Mouse (Mus musculus) urinary bladder, postnatal 14 days (tissue): ENCODE measurements at regions not wholly inside any gene's neighbourhood (a gene's known extent, or its start where the extent isn't known, plus 50 kb on each side); places are given as distances from the start of the nearest gene placed in this dataset.

Source experiments
- DNase-seq: peaks from one replicate; pipeline ENCODE4 v3.0.0; 2021; ENCODE audit warnings: low spot score

GRCm38 (mm10) chr1:35580474-35580873, 487.7 kb upstream of the Hs6st1 start:
- DNase-seq = no peak

- no peak for DNase-seq
Observed at GRCm38 (mm10) chr1:35587900-35588299, 480.3 kb upstream of the Hs6st1 start.

- DNase-seq = no peak
Observed at GRCm38 (mm10) chr1:35588939-35589338, 479.3 kb upstream of the Hs6st1 start.

- no peak for DNase-seq
Observed at GRCm38 (mm10) chr1:35600847-35601246, 467.4 kb upstream of the Hs6st1 start.

- DNase-seq = no peak
Observed at GRCm38 (mm10) chr1:35615131-35615530, 453.1 kb upstream of the Hs6st1 start.

GRCm38 (mm10) chr1:35619476-35619875, 448.7 kb upstream of the Hs6st1 start:
- no peak for DNase-seq

GRCm38 (mm10) chr1:35642595-35642994, 425.6 kb upstream of the Hs6st1 start:
- no peak for DNase-seq

- no peak for DNase-seq
Observed at GRCm38 (mm10) chr1:35653119-35653956, 414.9 kb upstream of the Hs6st1 start.

GRCm38 (mm10) chr1:35663006-35663405, 405.2 kb upstream of the Hs6st1 start:
- no peak for DNase-seq

GRCm38 (mm10) chr1:35673524-35673923, 394.7 kb upstream of the Hs6st1 start:
- no peak for DNase-seq

- DNase-seq = no peak
Observed at GRCm38 (mm10) chr1:35673992-35674391, 394.2 kb upstream of the Hs6st1 start.

GRCm38 (mm10) chr1:35682511-35682949, 385.7 kb upstream of the Hs6st1 start:
- no peak for DNase-seq

- no peak for DNase-seq
Observed at GRCm38 (mm10) chr1:35685651-35686050, 382.5 kb upstream of the Hs6st1 start.

- no peak for DNase-seq
Observed at GRCm38 (mm10) chr1:35694349-35694748, 373.9 kb upstream of the Hs6st1 start.

GRCm38 (mm10) chr1:35694775-35695591, 373.2 kb upstream of the Hs6st1 start:
- DNase-seq = no peak

- DNase-seq = no peak
Observed at GRCm38 (mm10) chr1:35697218-35697617, 371.0 kb upstream of the Hs6st1 start.

- peak; percentile 20 for DNase-seq
Observed at GRCm38 (mm10) chr1:35697834-35698500, 370.2 kb upstream of the Hs6st1 start.

- no peak for DNase-seq
Observed at GRCm38 (mm10) chr1:35702585-35702984, 365.6 kb upstream of the Hs6st1 start.

GRCm38 (mm10) chr1:35706336-35706735, 361.9 kb upstream of the Hs6st1 start:
- DNase-seq = no peak

- no peak for DNase-seq
Observed at GRCm38 (mm10) chr1:35708176-35708788, 359.9 kb upstream of the Hs6st1 start.

GRCm38 (mm10) chr1:35709214-35709613, 359.0 kb upstream of the Hs6st1 start:
- DNase-seq = no peak

- no peak for DNase-seq
Observed at GRCm38 (mm10) chr1:35713961-35714360, 354.2 kb upstream of the Hs6st1 start.
